Mouse (Mus musculus): Measurements from ENCODE around the gene Nxph4. TPM values are rescaled to one million over a fixed set of nuclear protein-coding genes. Genes with fewer than 3 reads are reported as not detected.

Gene Nxph4
- polyA plus RNA-seq (2012), result not detected in 2 replicates

DNA sequence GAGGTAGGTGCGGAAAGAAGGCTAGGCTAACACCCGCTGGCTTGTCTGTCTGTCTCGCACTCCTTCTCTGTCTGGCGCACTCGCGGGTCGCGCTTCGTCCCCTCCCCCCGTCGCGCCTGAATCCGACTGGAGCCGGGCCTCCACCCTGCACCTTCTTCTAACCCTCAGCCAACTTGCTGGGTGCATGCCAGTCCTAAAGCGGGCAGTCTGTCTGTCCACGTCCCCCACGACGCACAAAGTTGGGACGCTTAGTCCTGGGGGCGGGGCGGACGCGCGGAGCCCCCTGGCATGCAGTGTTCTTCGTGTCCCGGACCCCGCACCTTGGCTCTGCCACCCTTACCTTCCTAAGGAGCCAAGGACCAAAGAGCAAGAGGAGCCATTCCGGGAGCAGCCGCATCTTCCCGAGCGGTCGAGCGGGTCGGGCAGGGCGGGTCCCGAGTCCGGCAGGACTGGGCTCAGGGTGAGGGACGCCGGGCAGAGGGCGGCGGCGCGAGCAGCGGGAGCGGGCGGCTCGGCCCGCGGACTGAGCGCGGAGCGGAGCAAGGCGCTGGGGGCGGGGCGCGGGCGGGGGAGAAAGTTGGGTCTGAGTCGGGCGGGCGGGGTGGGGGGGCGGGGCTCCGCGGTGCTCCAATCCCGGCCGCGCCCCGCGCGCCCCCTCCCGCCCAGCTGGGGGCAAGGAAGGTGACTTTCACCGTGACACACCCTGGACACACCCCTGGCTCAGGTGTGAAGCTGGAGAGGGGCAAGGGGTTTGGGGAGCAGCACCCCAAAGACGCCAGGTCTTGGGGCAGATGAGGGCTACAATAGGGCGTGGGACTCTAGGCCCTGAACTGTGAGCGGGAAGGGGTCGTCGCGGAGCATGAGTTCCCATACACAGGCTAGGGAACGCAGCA lies at the start of gene Nxph4:
Gene Nxph4, minus strand, starts transcription at position 524 of the 893 bp plus-strand sequence.
- peaks cover 8% of the 10 kb centered on the region for H3K4me1 ChIP-seq (ENCODE audit: control insufficient read depth)
- no peak within 1 kb of the TSS for H3K4me3 ChIP-seq (replicated peaks)
- H3K36me3 ChIP-seq (ENCODE audit: control insufficient read depth), result no peaks in the 10 kb centered on the region; the same call in 1 of the 2 replicates
- H3K27me3 ChIP-seq (ENCODE audit: control insufficient read depth), result peaks cover 83% of the 10 kb centered on the region
- peaks cover 9% of the 10 kb centered on the region; the same call in 1 of the 2 replicates for H3K9me3 ChIP-seq (ENCODE audit: control insufficient read depth, low read length)
- TF ChIP-seq GATA1 (IDR thresholded peaks at IDR 0.05; ENCODE audit: low read length) (no peak), TAL1 (IDR thresholded peaks at IDR 0.05; ENCODE audit: low read length) (no peak)

DNA sequence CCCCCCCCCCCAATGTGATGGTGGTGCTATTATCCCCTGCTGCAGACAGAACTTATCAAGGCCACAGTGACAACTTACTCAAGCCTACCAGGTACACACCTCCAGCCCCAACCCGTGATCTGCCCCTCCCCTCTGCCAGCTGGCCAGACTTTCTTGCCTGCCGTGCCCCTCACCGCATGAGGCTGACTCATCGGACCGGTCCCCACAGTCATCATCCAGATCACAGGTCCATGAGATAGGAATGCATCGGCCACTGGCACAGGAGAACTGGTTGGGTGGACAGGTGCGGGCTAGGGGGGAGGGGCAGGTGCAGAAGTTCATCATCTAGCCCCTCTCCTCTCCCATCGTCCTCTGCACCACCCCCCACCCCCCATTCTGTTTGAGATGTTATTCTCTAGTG lies 49.3 kb upstream of the Nxph4 start:
- H3K36me3 ChIP-seq (ENCODE audit: control insufficient read depth), result peaks cover 23% of the 10 kb centered on the region; the same call in 1 of the 2 replicates
- H3K4me1 ChIP-seq (ENCODE audit: control insufficient read depth), result no peaks in the 10 kb centered on the region
- H3K27me3 ChIP-seq (ENCODE audit: control insufficient read depth), result no peaks in the 10 kb centered on the region
- no peak overlapping the region for H3K4me3 ChIP-seq (replicated peaks)
- TF ChIP-seq TAL1 (IDR thresholded peaks at IDR 0.05; ENCODE audit: low read length) (no peak), GATA1 (IDR thresholded peaks at IDR 0.05; ENCODE audit: low read length) (no peak)
- no peaks in the 10 kb centered on the region for H3K9me3 ChIP-seq (ENCODE audit: control insufficient read depth, low read length)

DNA sequence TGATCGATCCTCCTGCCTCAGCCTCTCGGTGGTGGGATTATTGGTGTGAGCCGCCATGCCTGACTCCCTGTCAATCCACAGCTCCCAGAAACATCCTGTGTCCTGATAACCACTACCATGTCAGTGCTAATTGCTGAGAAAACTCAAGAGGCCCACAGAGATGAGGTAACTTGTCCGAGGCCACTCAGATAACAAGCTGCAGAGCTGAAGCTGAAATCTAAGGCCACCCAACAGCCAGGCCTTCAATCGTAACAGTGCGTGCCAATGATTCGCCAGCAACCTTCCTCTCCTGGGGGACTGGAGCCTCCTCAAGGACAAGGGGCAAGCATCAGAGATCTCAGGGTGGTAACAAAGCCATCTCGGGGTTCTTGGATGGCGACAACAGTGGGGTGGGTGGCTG lies 46.9 kb upstream of the Nxph4 start:
- TF ChIP-seq GATA1 (IDR thresholded peaks at IDR 0.05; ENCODE audit: low read length) (no peak), TAL1 (IDR thresholded peaks at IDR 0.05; ENCODE audit: low read length) (no peak)
- Histone ChIP-seq H3K27me3 (ENCODE audit: control insufficient read depth) (no peaks in the 10 kb centered on the region), H3K9me3 (ENCODE audit: control insufficient read depth, low read length) (no peaks in the 10 kb centered on the region), H3K36me3 (ENCODE audit: control insufficient read depth) (peaks cover 29% of the 10 kb centered on the region), H3K4me3 (replicated peaks) (no peak overlapping the region), H3K4me1 (ENCODE audit: control insufficient read depth) (no peaks in the 10 kb centered on the region; the same call in 1 of the 2 replicates)

DNA sequence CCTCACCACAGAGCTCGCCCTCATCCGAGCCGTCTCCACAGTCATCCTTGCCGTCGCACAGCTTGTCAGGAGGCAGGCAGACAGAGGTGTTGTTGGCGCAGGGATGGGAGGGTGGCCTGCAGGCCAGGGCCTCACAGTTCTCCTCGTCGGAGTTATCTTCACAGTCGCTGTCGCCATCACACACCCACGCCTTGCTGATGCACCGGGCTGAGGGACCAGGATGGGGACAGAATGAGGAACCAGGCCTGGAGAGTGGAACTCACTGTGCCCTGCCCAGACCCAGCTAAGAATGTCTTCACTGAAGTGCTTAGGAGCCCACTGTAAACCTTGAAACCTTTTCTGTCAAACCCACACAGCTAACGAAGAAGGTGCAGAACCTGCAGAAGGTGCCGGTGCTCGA lies 43.6 kb upstream of the Nxph4 start:
- H3K4me3 ChIP-seq (replicated peaks), result no peak overlapping the region
- no peaks in the 10 kb centered on the region; the same call in 1 of the 2 replicates for H3K4me1 ChIP-seq (ENCODE audit: control insufficient read depth)
- H3K27me3 ChIP-seq (ENCODE audit: control insufficient read depth), result no peaks in the 10 kb centered on the region
- TF ChIP-seq TAL1 (IDR thresholded peaks at IDR 0.05; ENCODE audit: low read length), result no peak
- no peak for TF ChIP-seq GATA1 (IDR thresholded peaks at IDR 0.05; ENCODE audit: low read length)
- H3K9me3 ChIP-seq (ENCODE audit: control insufficient read depth, low read length), result no peaks in the 10 kb centered on the region
- peaks cover 32% of the 10 kb centered on the region for H3K36me3 ChIP-seq (ENCODE audit: control insufficient read depth)

DNA sequence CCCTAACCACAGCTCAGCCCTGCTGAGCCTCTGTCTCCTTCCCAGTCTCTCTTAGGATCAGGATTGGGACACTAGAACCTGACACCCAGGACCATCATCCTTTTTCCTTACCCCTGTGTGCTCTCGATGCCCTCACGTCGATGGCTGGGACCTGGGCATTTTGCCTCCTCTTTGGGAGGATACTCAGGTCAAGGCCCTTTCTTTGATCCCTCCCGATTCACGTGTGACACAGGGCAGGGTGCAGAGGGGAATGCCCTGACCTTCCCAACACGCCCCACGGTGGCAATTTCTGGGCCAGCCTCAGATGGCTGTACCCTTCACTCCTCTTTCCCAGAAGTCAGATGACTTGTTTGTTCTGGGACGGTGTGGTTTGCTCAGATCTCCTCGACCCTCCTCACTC lies 42.8 kb upstream of the Nxph4 start:
- peaks cover 35% of the 10 kb centered on the region for H3K36me3 ChIP-seq (ENCODE audit: control insufficient read depth)
- H3K4me1 ChIP-seq (ENCODE audit: control insufficient read depth), result peaks cover 3% of the 10 kb centered on the region
- H3K27me3 ChIP-seq (ENCODE audit: control insufficient read depth), result no peaks in the 10 kb centered on the region
- no peaks in the 10 kb centered on the region for H3K9me3 ChIP-seq (ENCODE audit: control insufficient read depth, low read length)
- no peak overlapping the region for H3K4me3 ChIP-seq (replicated peaks)
- no peak for TF ChIP-seq TAL1 (IDR thresholded peaks at IDR 0.05; ENCODE audit: low read length)
- no peak for TF ChIP-seq GATA1 (IDR thresholded peaks at IDR 0.05; ENCODE audit: low read length)

DNA sequence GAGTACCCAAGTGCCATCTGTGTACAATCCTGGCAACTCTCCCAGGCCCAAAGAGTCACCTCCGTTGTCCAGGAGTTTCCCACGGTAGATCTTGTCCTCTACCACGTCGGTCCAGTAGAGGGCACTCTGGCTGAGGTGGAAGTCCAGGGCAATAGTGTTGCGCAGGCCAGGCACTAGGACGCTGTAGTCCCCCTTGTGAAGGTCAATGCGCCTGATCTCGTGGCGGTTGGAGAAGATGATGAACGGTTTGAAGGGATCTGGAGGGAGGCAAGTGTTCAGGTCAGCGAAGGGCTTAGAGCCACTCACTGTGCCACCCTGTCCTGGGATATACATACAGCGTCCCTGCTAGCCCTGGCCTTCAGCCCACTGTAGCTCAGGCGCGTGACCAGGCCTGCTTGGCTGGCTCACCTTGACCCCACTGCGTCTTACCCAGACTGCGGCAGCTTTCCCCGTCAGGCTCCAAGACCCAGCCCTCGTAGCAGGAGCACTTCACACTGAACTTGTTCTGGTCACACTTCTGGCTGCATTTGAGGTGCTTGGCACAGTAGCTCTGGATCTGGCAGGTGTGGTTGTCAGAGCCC lies 42.1 kb upstream of the Nxph4 start:
- peaks cover 32% of the 10 kb centered on the region for H3K36me3 ChIP-seq (ENCODE audit: control insufficient read depth)
- TF ChIP-seq GATA1 (IDR thresholded peaks at IDR 0.05; ENCODE audit: low read length) (no peak), TAL1 (IDR thresholded peaks at IDR 0.05; ENCODE audit: low read length) (no peak)
- no peaks in the 10 kb centered on the region for H3K27me3 ChIP-seq (ENCODE audit: control insufficient read depth)
- H3K4me1 ChIP-seq (ENCODE audit: control insufficient read depth), result peaks cover 6% of the 10 kb centered on the region
- no peaks in the 10 kb centered on the region for H3K9me3 ChIP-seq (ENCODE audit: control insufficient read depth, low read length)
- H3K4me3 ChIP-seq (replicated peaks), result no peak overlapping the region

DNA sequence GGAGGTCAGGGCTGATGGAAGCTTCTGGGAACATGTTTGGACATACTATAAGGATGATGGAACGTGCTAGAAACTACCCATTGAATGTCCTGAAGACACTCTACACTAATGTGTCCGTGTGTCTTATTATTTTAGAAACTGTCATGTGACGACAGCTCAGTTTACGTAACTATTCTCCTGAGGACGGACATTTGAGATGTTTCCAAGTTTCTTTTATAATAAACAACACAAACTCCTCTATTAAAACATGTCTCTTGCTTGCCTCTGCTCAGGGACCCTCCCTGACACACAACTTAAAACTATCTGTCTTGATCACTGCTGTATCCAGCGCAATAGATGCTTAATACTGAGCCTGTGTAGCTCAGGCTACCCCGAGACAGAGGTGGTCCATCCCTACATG lies 41.4 kb upstream of the Nxph4 start:
- Histone ChIP-seq H3K9me3 (ENCODE audit: control insufficient read depth, low read length) (no peaks in the 10 kb centered on the region), H3K36me3 (ENCODE audit: control insufficient read depth) (peaks cover 34% of the 10 kb centered on the region), H3K4me3 (replicated peaks) (no peak overlapping the region), H3K27me3 (ENCODE audit: control insufficient read depth) (no peaks in the 10 kb centered on the region), H3K4me1 (ENCODE audit: control insufficient read depth) (peaks cover 13% of the 10 kb centered on the region)
- no peak for TF ChIP-seq GATA1 (IDR thresholded peaks at IDR 0.05; ENCODE audit: low read length)
- no peak for TF ChIP-seq TAL1 (IDR thresholded peaks at IDR 0.05; ENCODE audit: low read length)

DNA sequence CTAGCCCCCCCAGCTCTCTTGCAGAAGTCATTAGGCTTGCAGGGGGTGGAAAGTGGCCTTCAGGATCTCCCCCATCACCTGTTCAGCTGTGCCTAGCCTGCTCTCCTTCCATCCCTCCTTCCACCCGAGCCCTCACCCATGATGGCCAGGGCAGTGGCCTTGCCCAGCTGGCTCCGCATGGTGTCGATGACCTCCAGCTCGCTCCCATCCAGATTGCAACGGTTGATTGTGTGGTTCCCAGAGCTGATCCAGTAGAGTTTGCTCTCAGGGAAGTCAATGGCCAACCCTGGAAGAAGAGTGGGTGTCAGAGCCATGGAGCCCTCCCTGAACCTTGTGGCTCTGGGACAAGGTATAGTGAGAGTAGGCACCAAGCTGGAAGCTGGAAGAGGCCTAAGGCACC lies 37.9 kb upstream of the Nxph4 start:
- Histone ChIP-seq H3K9me3 (ENCODE audit: control insufficient read depth, low read length) (no peaks in the 10 kb centered on the region), H3K4me1 (ENCODE audit: control insufficient read depth) (peaks cover 32% of the 10 kb centered on the region), H3K27me3 (ENCODE audit: control insufficient read depth) (no peaks in the 10 kb centered on the region), H3K4me3 (replicated peaks) (no peak overlapping the region), H3K36me3 (ENCODE audit: control insufficient read depth) (peaks cover 38% of the 10 kb centered on the region)
- TF ChIP-seq GATA1 (IDR thresholded peaks at IDR 0.05; ENCODE audit: low read length), result no peak
- TF ChIP-seq TAL1 (IDR thresholded peaks at IDR 0.05; ENCODE audit: low read length), result no peak

DNA sequence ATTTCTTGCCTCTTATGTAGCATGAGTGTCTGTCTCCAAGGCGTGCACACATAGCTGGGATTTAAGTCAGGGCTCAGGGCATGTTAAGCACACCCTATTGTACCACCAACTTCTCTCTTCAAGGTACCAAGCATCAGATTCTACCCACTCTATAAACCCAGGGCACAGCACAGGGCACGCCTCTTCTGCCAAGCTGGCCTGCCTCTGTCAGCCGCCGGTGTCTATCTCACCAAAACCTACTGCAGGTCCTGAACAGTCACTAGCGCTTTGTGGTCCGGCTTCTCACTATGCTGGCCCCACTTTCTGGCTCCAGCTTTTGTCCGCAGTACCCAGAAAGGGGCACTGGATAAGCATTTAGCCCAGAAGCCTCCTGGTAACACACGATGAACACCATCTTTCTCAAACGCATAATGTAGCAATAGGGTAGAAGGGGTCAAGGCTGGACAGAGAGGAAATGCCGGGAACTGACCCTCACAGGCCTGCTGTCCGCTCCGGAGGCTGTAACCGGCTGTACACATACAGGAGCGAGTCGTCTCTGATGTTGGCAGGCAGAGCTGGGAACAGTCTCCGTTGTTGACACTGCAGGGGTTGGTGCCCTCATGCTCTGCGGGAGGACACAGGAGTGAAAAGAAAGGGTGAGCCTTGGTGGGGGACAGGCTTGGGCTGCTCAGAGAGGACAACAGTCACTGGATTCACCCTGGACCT lies 36.7 kb upstream of the Nxph4 start:
- no peak overlapping the region for H3K4me3 ChIP-seq (replicated peaks)
- H3K36me3 ChIP-seq (ENCODE audit: control insufficient read depth), result peaks cover 39% of the 10 kb centered on the region
- TF ChIP-seq TAL1 (IDR thresholded peaks at IDR 0.05; ENCODE audit: low read length) (no peak), GATA1 (IDR thresholded peaks at IDR 0.05; ENCODE audit: low read length) (no peak)
- H3K4me1 ChIP-seq (ENCODE audit: control insufficient read depth), result peaks cover 32% of the 10 kb centered on the region
- peaks cover 6% of the 10 kb centered on the region for H3K27me3 ChIP-seq (ENCODE audit: control insufficient read depth)
- no peaks in the 10 kb centered on the region for H3K9me3 ChIP-seq (ENCODE audit: control insufficient read depth, low read length)
